Mouse (Mus musculus) embryonic stem cell, embryonic (primary cell): ENCODE data around the gene Prtg.

Experiments used
- CTCF ChIA-PET, 4 experiments: fragments of 300-600 bp in 2 of 4; fragments of 350-600 bp in 2 of 4; sonication (Branson Sonifier 250); formaldehyde crosslinking; loops; one replicate each; lab custom pipeline; 2022; ENCODE audit warnings: inconsistent platforms in 2 of 4; lab: Charles Lee
- POLR2A ChIA-PET, 4 experiments: fragments of 300-600 bp in 2 of 4; fragments of 350-600 bp in 2 of 4; sonication (Branson Sonifier 250); formaldehyde crosslinking; loops; one replicate each; lab custom pipeline; 2022; ENCODE audit warnings: antibody characterized with exemption in 4 of 4, inconsistent platforms in 1 of 4; lab: Charles Lee

Gene Prtg

GRCm38 (mm10) chr9:72836708-72837495 is 30.2 kb downstream of the Prtg start:
- ChIA-PET CTCF (interaction anchor here in 2 of 4 experiments (0.5 to 1.4 kb wide), 5 partner anchors 46 to 326 kb away, joined by 3 to 6 read pairs (median 3); partner anchors contain the start of gene Nedd4 (in 1 of the 2)), POLR2A (interaction anchor here (0.6 to 2.7 kb wide), 22 partner anchors 10 to 278 kb away, joined by 3 to 16 read pairs (median 4); no protein-coding TSS in a partner anchor)

- CTCF ChIA-PET = interaction anchor here in 2 of 4 experiments (0.5 to 1.4 kb wide), 6 partner anchors 46 to 325 kb away, joined by 3 to 6 read pairs (median 3); partner anchors contain the start of gene Nedd4 (in 1 of the 2)
- POLR2A ChIA-PET = interaction anchor here in 3 of 4 experiments (0.6 to 2.7 kb wide), 13 partner anchors 9 to 261 kb away, joined by 3 to 16 read pairs (median 4); no protein-coding TSS in a partner anchor
Measured at GRCm38 (mm10) chr9:72837598-72838160, 31.0 kb downstream of the Prtg start.

GRCm38 (mm10) chr9:72838256-72838655 is 31.6 kb downstream of the Prtg start:
- ChIA-PET CTCF (interaction anchor here in 2 of 4 experiments (0.7 to 1.0 kb wide), 2 partner anchors 45 to 118 kb away, joined by 3 read pairs; no protein-coding TSS in a partner anchor), POLR2A (interaction anchor here in 2 of 4 experiments (0.6 to 2.1 kb wide), 7 partner anchors 9 to 104 kb away, joined by 3 to 7 read pairs (median 4); no protein-coding TSS in a partner anchor)

- CTCF ChIA-PET = interaction anchor here in 2 of 4 experiments (0.6 to 1.2 kb wide), 3 partner anchors 12 to 171 kb away, joined by 3 to 4 read pairs (median 3); no protein-coding TSS in a partner anchor
- POLR2A ChIA-PET = interaction anchor here in 1 of 4 experiments (1.0 to 1.8 kb wide), 4 partner anchors 11 to 33 kb away, joined by 3 to 4 read pairs (median 4); no protein-coding TSS in a partner anchor
Measured at GRCm38 (mm10) chr9:72839346-72839990, 32.8 kb downstream of the Prtg start.

- ChIA-PET POLR2A (interaction anchor here in 2 of 4 experiments (0.5 to 1.5 kb wide), 3 partner anchors 8 to 321 kb away, joined by 3 to 4 read pairs (median 4); no protein-coding TSS in a partner anchor), CTCF (interaction anchor here in 1 of 4 experiments (0.6 kb wide), 1 partner anchor 12 kb away, joined by 3 read pairs; no protein-coding TSS in a partner anchor)
Measured at GRCm38 (mm10) chr9:72844496-72844895, 37.8 kb downstream of the Prtg start.

GRCm38 (mm10) chr9:72846160-72846559 is 39.5 kb downstream of the Prtg start:
- POLR2A ChIA-PET = interaction anchor here in 3 of 4 experiments (0.6 to 1.2 kb wide), 3 partner anchors 9 to 233 kb away, joined by 3 to 5 read pairs (median 4); no protein-coding TSS in a partner anchor

GRCm38 (mm10) chr9:72851541-72851940 is 44.9 kb downstream of the Prtg start:
- CTCF ChIA-PET = interaction anchor here in 3 of 4 experiments (0.5 to 1.2 kb wide), 5 partner anchors 10 to 41 kb away, joined by 3 read pairs; no protein-coding TSS in a partner anchor

More at GRCm38 (mm10) chr9:72846160-72846559, 39.5 kb downstream of the Prtg start:
- CTCF ChIA-PET = interaction anchor here in 3 of 4 experiments (0.6 to 0.9 kb wide), 5 partner anchors 11 to 224 kb away, joined by 3 to 5 read pairs (median 4); no protein-coding TSS in a partner anchor

GRCm38 (mm10) chr9:72851979-72852378 is 45.3 kb downstream of the Prtg start:
- POLR2A ChIA-PET = interaction anchor here in 2 of 4 experiments (0.6 to 1.6 kb wide), 9 partner anchors 8 to 464 kb away, joined by 3 to 8 read pairs (median 3); no protein-coding TSS in a partner anchor
- CTCF ChIA-PET = interaction anchor here in 3 of 4 experiments (0.5 to 1.2 kb wide), 4 partner anchors 9 to 36 kb away, joined by 3 read pairs; no protein-coding TSS in a partner anchor

More at GRCm38 (mm10) chr9:72851541-72851940, 44.9 kb downstream of the Prtg start:
- POLR2A ChIA-PET = interaction anchor here in 2 of 4 experiments (0.7 to 1.2 kb wide), 7 partner anchors 13 to 463 kb away, joined by 3 to 8 read pairs (median 3); no protein-coding TSS in a partner anchor

- ChIA-PET POLR2A (interaction anchor here in 3 of 4 experiments (0.9 to 1.6 kb wide), 5 partner anchors 8 to 75 kb away, joined by 3 to 4 read pairs (median 4); no protein-coding TSS in a partner anchor), CTCF (interaction anchor here in 1 of 4 experiments (0.6 kb wide), 1 partner anchor 102 kb away, joined by 4 read pairs; no protein-coding TSS in a partner anchor)
Measured at GRCm38 (mm10) chr9:72853681-72854190, 47.1 kb downstream of the Prtg start.

- ChIA-PET POLR2A (interaction anchor here in 3 of 4 experiments (0.6 to 1.4 kb wide), 5 partner anchors 15 to 77 kb away, joined by 3 to 5 read pairs (median 3); no protein-coding TSS in a partner anchor), CTCF (interaction anchor here in 1 of 4 experiments (1.0 kb wide), 1 partner anchor 12 kb away, joined by 3 read pairs; no protein-coding TSS in a partner anchor)
Measured at GRCm38 (mm10) chr9:72856721-72857120, 50.0 kb downstream of the Prtg start.

GRCm38 (mm10) chr9:72860764-72861163 is 54.1 kb downstream of the Prtg start:
- POLR2A ChIA-PET = interaction anchor here in 2 of 4 experiments (1.0 to 1.9 kb wide), 6 partner anchors 8 to 107 kb away, joined by 3 to 6 read pairs (median 3); no protein-coding TSS in a partner anchor
- CTCF ChIA-PET = interaction anchor here in 2 of 4 experiments (0.5 to 1.4 kb wide), 4 partner anchors 9 to 448 kb away, joined by 3 to 4 read pairs (median 3); no protein-coding TSS in a partner anchor

- ChIA-PET POLR2A (interaction anchor here in 2 of 4 experiments (0.7 to 1.9 kb wide), 9 partner anchors 8 to 107 kb away, joined by 3 to 6 read pairs (median 3); no protein-coding TSS in a partner anchor), CTCF (interaction anchor here in 2 of 4 experiments (0.5 to 1.4 kb wide), 2 partner anchors 10 to 448 kb away, joined by 3 to 4 read pairs; no protein-coding TSS in a partner anchor)
Measured at GRCm38 (mm10) chr9:72861235-72861634, 54.6 kb downstream of the Prtg start.

- POLR2A ChIA-PET = interaction anchor here in 3 of 4 experiments (0.7 to 1.9 kb wide), 7 partner anchors 9 to 95 kb away, joined by 3 to 9 read pairs (median 3); no protein-coding TSS in a partner anchor
Measured at GRCm38 (mm10) chr9:72862186-72862585, 55.5 kb downstream of the Prtg start.

GRCm38 (mm10) chr9:72862955-72863354 is 56.3 kb downstream of the Prtg start:
- CTCF ChIA-PET = interaction anchor here in 3 of 4 experiments (0.6 to 1.6 kb wide), 6 partner anchors 9 to 1157 kb away, joined by 3 to 6 read pairs (median 4); no protein-coding TSS in a partner anchor
- POLR2A ChIA-PET = interaction anchor here in 3 of 4 experiments (0.5 to 1.3 kb wide), 6 partner anchors 9 to 96 kb away, joined by 3 to 9 read pairs (median 5); no protein-coding TSS in a partner anchor

More at GRCm38 (mm10) chr9:72862186-72862585, 55.5 kb downstream of the Prtg start:
- CTCF ChIA-PET = interaction anchor here in 3 of 4 experiments (0.6 to 1.6 kb wide), 6 partner anchors 9 to 205 kb away, joined by 3 to 6 read pairs (median 4); no protein-coding TSS in a partner anchor

GRCm38 (mm10) chr9:72863773-72864172 is 57.1 kb downstream of the Prtg start:
- POLR2A ChIA-PET = interaction anchor here in 1 of 4 experiments (1.1 kb wide), 1 partner anchor 8 kb away, joined by 3 read pairs; no protein-coding TSS in a partner anchor

GRCm38 (mm10) chr9:72867434-72867833 is 60.8 kb downstream of the Prtg start:
- POLR2A ChIA-PET = no interaction called here
- CTCF ChIA-PET = interaction anchor here in 1 of 4 experiments (1.3 kb wide), 1 partner anchor 101 kb away, joined by 3 read pairs; no protein-coding TSS in a partner anchor

More at GRCm38 (mm10) chr9:72863773-72864172, 57.1 kb downstream of the Prtg start:
- CTCF ChIA-PET = interaction anchor here in 2 of 4 experiments (0.7 to 1.6 kb wide), 3 partner anchors 12 to 1158 kb away, joined by 3 to 4 read pairs (median 3); no protein-coding TSS in a partner anchor
